Mouse (Mus musculus) naive thymus-derived CD4-positive, alpha-beta T cell, adult 5 months (primary cell): ENCODE data around the gene Stfa2l1. TPM values are rescaled to one million over a fixed set of nuclear protein-coding genes. Genes with fewer than 3 reads are reported as not detected.

Experiments
- polyA plus RNA-seq: library from polyadenylated mRNA; unstranded; fragments of 100-300 nt; shearing (Covaris generic); gene quantifications from one replicate; pipeline ENCODE4 v1.2.1, GENCODE M21; 2017

Stfa2l1 gene
- not detected for polyA plus RNA-seq

DNA sequence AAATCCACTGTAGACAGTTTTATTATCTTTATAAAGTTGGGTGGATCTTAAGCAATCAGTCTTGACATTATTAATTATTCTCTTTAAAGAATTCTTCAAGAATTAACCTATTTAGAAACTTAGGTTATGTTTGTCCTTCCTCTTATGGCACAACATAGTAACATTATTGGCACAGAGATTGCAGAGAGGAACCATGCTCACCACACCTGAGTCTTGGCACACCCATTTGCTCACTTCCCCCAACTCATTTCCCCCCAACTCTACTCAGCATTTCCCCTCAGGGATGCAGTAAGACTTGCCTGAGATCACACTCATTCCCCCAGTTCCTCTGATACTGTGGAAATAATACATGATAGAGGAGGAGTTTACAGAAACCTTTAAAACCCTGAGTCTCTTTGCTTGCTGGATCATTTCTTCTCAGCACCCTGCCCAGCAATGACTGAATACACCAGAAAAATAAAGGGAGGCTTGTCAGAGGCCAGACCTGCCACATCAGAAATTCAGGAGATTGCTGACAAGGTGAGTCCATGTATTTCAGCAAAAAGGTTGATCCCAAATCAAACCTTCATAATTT, at the start of gene Stfa2l1:
TSS of gene Stfa2l1 (plus strand) at position 410 of the 574 bp plus-strand sequence.

DNA sequence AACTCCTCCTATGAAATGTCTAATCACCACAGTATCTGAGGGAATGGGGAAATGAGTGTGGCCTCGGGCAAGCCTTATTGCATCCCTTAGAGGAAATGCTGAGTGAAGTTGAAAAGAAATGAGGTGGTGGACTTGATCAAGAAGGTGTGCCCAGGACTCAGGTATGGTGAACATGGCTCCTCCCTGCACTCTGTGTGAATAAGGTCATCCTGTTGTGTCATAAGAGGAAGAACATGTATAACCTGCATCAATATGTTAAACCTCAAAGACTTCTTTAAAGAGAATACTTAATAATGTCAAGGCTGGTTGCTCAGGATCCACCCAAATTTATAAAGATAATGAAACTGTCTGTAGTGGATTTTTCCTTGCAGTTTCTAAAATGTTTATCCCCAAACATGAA, 25.5 kb upstream of the Stfa2l1 start, which contains the start of gene Csta1:
TSS of gene Csta1 (minus strand) at position 101 of the 400 bp plus-strand sequence.

DNA sequence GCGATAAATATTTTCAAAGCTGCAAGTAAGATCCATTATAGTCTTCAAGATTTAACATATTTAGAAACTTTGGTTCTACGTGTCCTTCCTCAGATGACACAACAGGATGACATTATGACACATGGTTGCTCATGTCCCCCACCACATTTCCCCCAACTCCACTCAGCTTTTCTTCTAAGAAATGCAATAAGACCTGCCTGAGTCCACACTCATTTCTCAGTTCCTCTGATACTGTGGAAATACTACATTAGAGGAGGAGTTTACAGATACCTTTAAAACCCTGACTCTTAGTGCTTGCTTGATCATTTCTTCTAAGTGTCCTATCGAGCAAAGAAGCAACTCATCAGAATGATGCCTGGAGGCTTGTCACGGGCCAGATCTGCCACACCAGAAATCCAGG, 27.3 kb downstream of the Stfa2l1 start, which contains the start of gene Gm5483:
TSS of gene Gm5483 (plus strand) at position 301 of the 400 bp plus-strand sequence.

DNA sequence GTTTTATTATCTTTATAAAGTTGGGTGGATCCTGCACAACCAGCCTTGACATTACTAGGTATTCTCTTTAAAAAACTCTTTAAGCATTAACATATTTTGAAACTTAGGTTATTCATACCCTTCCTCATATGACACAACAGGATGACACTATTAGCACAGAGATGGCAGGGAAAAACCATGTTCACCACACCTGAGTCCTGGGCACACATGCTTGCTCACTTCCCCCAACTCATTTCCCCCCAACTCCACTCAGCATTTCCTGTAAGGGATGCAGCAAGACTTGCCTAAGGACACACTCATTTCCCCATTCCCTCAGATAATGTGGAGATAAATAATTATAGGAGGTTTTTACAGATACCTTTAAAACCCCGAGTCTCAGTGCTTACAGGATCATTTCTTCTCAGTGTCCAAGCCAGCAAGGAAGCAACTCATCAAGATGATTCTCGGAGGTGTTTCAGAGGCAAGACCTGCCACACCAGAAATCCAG, 53.4 kb downstream of the Stfa2l1 start, which contains the start of gene Gm5416:
TSS of gene Gm5416 (plus strand) at position 437 of the 487 bp plus-strand sequence.

Other genes starting within 250 kb of the Stfa2l1 start
- gene Parp9, start 218.3 kb upstream of the Stfa2l1 start, polyA plus RNA-seq = 40.9 TPM
- gene Dtx3l, start 217.7 kb upstream of the Stfa2l1 start, polyA plus RNA-seq = 30.4 TPM
- 165 TPM for gene Kpna1, start 178.1 kb upstream of the Stfa2l1 start, polyA plus RNA-seq
- gene Wdr5b, start 115.6 kb upstream of the Stfa2l1 start, polyA plus RNA-seq = 1.9 TPM
- 42.0 TPM for gene Fam162a, start 85.2 kb upstream of the Stfa2l1 start, polyA plus RNA-seq
- 31.6 TPM for gene Ccdc58, start 85.1 kb upstream of the Stfa2l1 start, polyA plus RNA-seq
- not detected for gene Csta1, start 25.6 kb upstream of the Stfa2l1 start, polyA plus RNA-seq
- gene Gm5483, start 27.4 kb downstream of the Stfa2l1 start, polyA plus RNA-seq = not detected
- not detected for gene Gm5416, start 53.6 kb downstream of the Stfa2l1 start, polyA plus RNA-seq
- not detected for gene 2010005H15Rik, start 64.7 kb downstream of the Stfa2l1 start, polyA plus RNA-seq
- gene Stfa1, start 120.1 kb downstream of the Stfa2l1 start, polyA plus RNA-seq = not detected
- not detected for gene BC117090, start 177.5 kb downstream of the Stfa2l1 start, polyA plus RNA-seq
- not detected for gene BC100530, start 210.9 kb downstream of the Stfa2l1 start, polyA plus RNA-seq